Mouse (Mus musculus): ENCODE results near the gene Npl. TPM values are rescaled to one million over a fixed set of nuclear protein-coding genes. Genes with fewer than 3 reads are reported as not detected.

Npl gene
- polyA plus RNA-seq, 1 experiment from 2014 or later = 13.3 TPM

DNA sequence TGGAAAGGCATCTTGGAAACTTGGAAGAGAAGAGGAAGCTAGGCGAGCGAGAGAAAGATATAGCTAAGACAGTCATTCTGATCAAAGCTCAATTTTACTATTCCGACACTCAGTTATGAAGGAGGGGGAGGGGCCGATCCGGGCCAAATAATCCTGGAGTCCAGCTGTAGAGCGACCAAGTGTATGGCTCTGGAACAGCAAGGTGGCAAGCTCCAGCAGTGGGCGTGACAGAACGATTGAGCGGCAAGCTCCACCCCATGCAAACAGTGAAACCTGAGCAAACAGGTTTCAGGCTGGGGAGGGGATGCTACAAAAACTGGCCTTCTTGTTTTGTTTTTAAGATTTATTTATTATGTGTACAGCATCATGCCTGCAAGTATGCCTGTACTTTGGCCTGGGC, 49.8 kb downstream of the Npl start:
- H3K4me2 ChIP-seq (ENCODE audit: low read length) = no peak overlapping the region
- H3K27ac ChIP-seq (ENCODE audit: low read length) = no peak overlapping the region
- H3K4me3 ChIP-seq (ENCODE audit: low read depth, low read length) = no peak overlapping the region
- no peak for ATAC-seq
- no peaks in the 10 kb centered on the region for H3K9me3 ChIP-seq (replicated peaks; ENCODE audit: control insufficient read depth, low read length, poor library complexity, severe bottlenecking)
- no peaks in the 10 kb centered on the region for H3K27me3 ChIP-seq (ENCODE audit: control insufficient read depth, insufficient read depth, low read depth, low read length)
- H3K36me3 ChIP-seq (ENCODE audit: control insufficient read depth, insufficient read depth, low read length) = no peaks in the 10 kb centered on the region
- no peaks in the 10 kb centered on the region for H3K4me1 ChIP-seq (ENCODE audit: control insufficient read depth, insufficient read depth, low read length)
- no peak overlapping the region for H3K9ac ChIP-seq (ENCODE audit: low read depth, low read length)
- 92% methylated on average over 9 of the region's 9 CpGs for whole genome bisulfite sequencing

GRCm38 (mm10) chr1:153496030-153496429, 53.8 kb downstream of the Npl start:
- ATAC-seq = no peak
- WGBS = 87% methylated on average over 3 of the region's 3 CpGs
- H3K27me3 ChIP-seq (ENCODE audit: control insufficient read depth, insufficient read depth, low read depth, low read length) = no peaks in the 10 kb centered on the region
- no peak overlapping the region for H3K9ac ChIP-seq (ENCODE audit: low read depth, low read length)
- no peaks in the 10 kb centered on the region for H3K4me1 ChIP-seq (ENCODE audit: control insufficient read depth, insufficient read depth, low read length)
- no peak overlapping the region for H3K4me2 ChIP-seq (ENCODE audit: low read length)
- H3K9me3 ChIP-seq (replicated peaks; ENCODE audit: control insufficient read depth, low read length, poor library complexity, severe bottlenecking) = no peaks in the 10 kb centered on the region
- no peak overlapping the region for H3K27ac ChIP-seq (ENCODE audit: low read length)
- no peak overlapping the region for H3K4me3 ChIP-seq (ENCODE audit: low read depth, low read length)
- no peaks in the 10 kb centered on the region for H3K36me3 ChIP-seq (ENCODE audit: control insufficient read depth, insufficient read depth, low read length)

DNA sequence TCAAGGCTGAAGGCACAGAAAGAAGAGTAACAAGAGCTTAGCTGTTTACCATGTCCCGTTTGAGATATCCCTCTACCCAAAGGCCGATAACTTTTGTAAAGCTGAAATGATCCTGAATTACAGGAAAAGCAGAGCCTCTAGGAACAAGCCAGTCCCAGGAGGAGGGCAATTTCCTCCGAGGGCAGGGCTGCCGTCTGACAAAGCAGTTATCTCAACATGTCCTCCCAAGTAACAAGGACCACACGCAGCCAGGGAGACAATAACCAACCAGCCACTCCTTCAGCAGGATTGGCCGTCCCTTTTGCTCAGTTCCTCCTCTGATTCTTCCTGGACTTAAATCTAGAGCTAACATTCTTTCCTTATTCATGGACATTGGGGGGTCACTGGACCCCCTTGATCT, 55.9 kb downstream of the Npl start:
- no peak overlapping the region for H3K4me2 ChIP-seq (ENCODE audit: low read length)
- no peaks in the 10 kb centered on the region for H3K4me1 ChIP-seq (ENCODE audit: control insufficient read depth, insufficient read depth, low read length)
- no peaks in the 10 kb centered on the region for H3K36me3 ChIP-seq (ENCODE audit: control insufficient read depth, insufficient read depth, low read length)
- no peaks in the 10 kb centered on the region for H3K9me3 ChIP-seq (replicated peaks; ENCODE audit: control insufficient read depth, low read length, poor library complexity, severe bottlenecking)
- H3K27me3 ChIP-seq (ENCODE audit: control insufficient read depth, insufficient read depth, low read depth, low read length) = no peaks in the 10 kb centered on the region
- 25% methylated on average over 6 of the region's 6 CpGs for WGBS
- no peak overlapping the region for H3K27ac ChIP-seq (ENCODE audit: low read length)
- no peak overlapping the region for H3K4me3 ChIP-seq (ENCODE audit: low read depth, low read length)
- no peak overlapping the region for H3K9ac ChIP-seq (ENCODE audit: low read depth, low read length)
- ATAC-seq = no peak

GRCm38 (mm10) chr1:153493338-153493737, 56.5 kb downstream of the Npl start:
- Histone ChIP-seq H3K36me3 (ENCODE audit: control insufficient read depth, insufficient read depth, low read length) (no peaks in the 10 kb centered on the region), H3K4me3 (ENCODE audit: low read depth, low read length) (no peak overlapping the region), H3K4me1 (ENCODE audit: control insufficient read depth, insufficient read depth, low read length) (no peaks in the 10 kb centered on the region), H3K27me3 (ENCODE audit: control insufficient read depth, insufficient read depth, low read depth, low read length) (no peaks in the 10 kb centered on the region), H3K4me2 (ENCODE audit: low read length) (no peak overlapping the region), H3K9me3 (replicated peaks; ENCODE audit: control insufficient read depth, low read length, poor library complexity, severe bottlenecking) (no peaks in the 10 kb centered on the region), H3K9ac (ENCODE audit: low read depth, low read length) (no peak overlapping the region), H3K27ac (ENCODE audit: low read length) (no peak overlapping the region)
- WGBS = 14% methylated on average over 4 of the region's 4 CpGs
- no peak for ATAC-seq

- no peaks in the 10 kb centered on the region for H3K27me3 ChIP-seq (ENCODE audit: control insufficient read depth, insufficient read depth, low read depth, low read length)
- H3K4me3 ChIP-seq (ENCODE audit: low read depth, low read length) = no peak overlapping the region
- no peak overlapping the region for H3K4me2 ChIP-seq (ENCODE audit: low read length)
- no peak for ATAC-seq
- no peak overlapping the region for H3K27ac ChIP-seq (ENCODE audit: low read length)
- H3K9ac ChIP-seq (ENCODE audit: low read depth, low read length) = no peak overlapping the region
- H3K36me3 ChIP-seq (ENCODE audit: control insufficient read depth, insufficient read depth, low read length) = no peaks in the 10 kb centered on the region
- H3K9me3 ChIP-seq (replicated peaks; ENCODE audit: control insufficient read depth, low read length, poor library complexity, severe bottlenecking) = no peaks in the 10 kb centered on the region
- 96% methylated on average over 1 of the region's 1 CpGs for WGBS
- H3K4me1 ChIP-seq (ENCODE audit: control insufficient read depth, insufficient read depth, low read length) = no peaks in the 10 kb centered on the region
Measured at GRCm38 (mm10) chr1:153491822-153492221, 58.0 kb downstream of the Npl start.

DNA sequence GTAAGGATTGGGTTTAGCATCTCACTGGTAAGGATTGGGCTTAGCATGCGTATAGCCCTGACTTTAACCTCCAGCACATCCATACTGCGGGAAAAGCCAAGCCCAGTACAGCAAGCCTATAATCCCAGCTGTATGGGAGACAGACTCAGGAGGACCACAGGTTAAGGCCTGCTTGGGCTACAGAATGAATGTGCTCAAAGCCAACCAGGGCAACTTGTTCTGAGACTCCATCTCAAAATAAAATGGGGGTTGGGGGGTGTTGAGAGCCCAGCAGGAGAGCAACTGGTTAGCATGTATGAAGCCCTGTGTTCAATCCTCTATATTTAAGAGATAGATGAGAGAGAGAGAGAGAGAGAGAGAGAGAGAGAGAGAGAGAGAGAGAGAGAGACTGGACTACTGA, 58.5 kb downstream of the Npl start:
- no peaks in the 10 kb centered on the region for H3K9me3 ChIP-seq (replicated peaks; ENCODE audit: control insufficient read depth, low read length, poor library complexity, severe bottlenecking)
- no peak overlapping the region for H3K4me2 ChIP-seq (ENCODE audit: low read length)
- H3K4me1 ChIP-seq (ENCODE audit: control insufficient read depth, insufficient read depth, low read length) = peaks cover under 1% of the 10 kb centered on the region; the same call in 1 of the 2 replicates
- H3K27me3 ChIP-seq (ENCODE audit: control insufficient read depth, insufficient read depth, low read depth, low read length) = no peaks in the 10 kb centered on the region
- 83% methylated on average over 2 of the region's 2 CpGs for WGBS
- ATAC-seq = no peak
- no peaks in the 10 kb centered on the region for H3K36me3 ChIP-seq (ENCODE audit: control insufficient read depth, insufficient read depth, low read length)
- H3K9ac ChIP-seq (ENCODE audit: low read depth, low read length) = no peak overlapping the region
- no peak overlapping the region for H3K4me3 ChIP-seq (ENCODE audit: low read depth, low read length)
- H3K27ac ChIP-seq (ENCODE audit: low read length) = no peak overlapping the region

DNA sequence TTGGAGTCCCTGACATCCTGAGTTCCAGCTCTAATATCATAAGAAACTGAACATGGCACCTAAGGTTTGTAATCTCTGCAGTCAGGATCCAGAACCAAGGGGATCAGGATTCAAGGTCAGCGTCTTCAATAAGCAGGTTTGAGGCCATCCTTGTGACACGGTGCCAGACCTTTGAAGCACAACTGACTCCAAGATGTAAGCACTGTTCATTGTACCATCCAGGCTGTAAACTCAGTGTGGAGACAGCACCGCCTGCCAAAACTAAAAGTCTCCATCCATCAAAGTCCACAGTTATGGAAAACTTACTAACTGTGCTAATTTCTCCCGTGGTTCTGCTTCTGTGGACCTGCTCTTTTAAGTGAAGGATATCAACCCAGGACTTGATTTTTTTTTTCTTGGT, 59.9 kb downstream of the Npl start:
- Histone ChIP-seq H3K9me3 (replicated peaks; ENCODE audit: control insufficient read depth, low read length, poor library complexity, severe bottlenecking) (no peaks in the 10 kb centered on the region), H3K27me3 (ENCODE audit: control insufficient read depth, insufficient read depth, low read depth, low read length) (no peaks in the 10 kb centered on the region), H3K4me1 (ENCODE audit: control insufficient read depth, insufficient read depth, low read length) (peaks cover 12% of the 10 kb centered on the region), H3K9ac (ENCODE audit: low read depth, low read length) (no peak overlapping the region), H3K4me3 (ENCODE audit: low read depth, low read length) (no peak overlapping the region), H3K4me2 (ENCODE audit: low read length) (no peak overlapping the region), H3K36me3 (ENCODE audit: control insufficient read depth, insufficient read depth, low read length) (no peaks in the 10 kb centered on the region), H3K27ac (ENCODE audit: low read length) (no peak overlapping the region)
- WGBS = 88% methylated on average over 4 of the region's 4 CpGs
- ATAC-seq = no peak

GRCm38 (mm10) chr1:153489540-153489939, 60.3 kb downstream of the Npl start:
- Histone ChIP-seq H3K9me3 (replicated peaks; ENCODE audit: control insufficient read depth, low read length, poor library complexity, severe bottlenecking) (no peaks in the 10 kb centered on the region), H3K36me3 (ENCODE audit: control insufficient read depth, insufficient read depth, low read length) (no peaks in the 10 kb centered on the region), H3K4me1 (ENCODE audit: control insufficient read depth, insufficient read depth, low read length) (peaks cover 16% of the 10 kb centered on the region), H3K27ac (ENCODE audit: low read length) (no peak overlapping the region), H3K4me3 (ENCODE audit: low read depth, low read length) (no peak overlapping the region), H3K27me3 (ENCODE audit: control insufficient read depth, insufficient read depth, low read depth, low read length) (no peaks in the 10 kb centered on the region), H3K9ac (ENCODE audit: low read depth, low read length) (no peak overlapping the region), H3K4me2 (ENCODE audit: low read length) (no peak overlapping the region)
- WGBS = 33% methylated on average over 2 of the region's 2 CpGs
- no peak for ATAC-seq

- no peak for ATAC-seq
- no peaks in the 10 kb centered on the region for H3K9me3 ChIP-seq (replicated peaks; ENCODE audit: control insufficient read depth, low read length, poor library complexity, severe bottlenecking)
- H3K36me3 ChIP-seq (ENCODE audit: control insufficient read depth, insufficient read depth, low read length) = no peaks in the 10 kb centered on the region
- no peak overlapping the region for H3K4me3 ChIP-seq (ENCODE audit: low read depth, low read length)
- WGBS = 52% methylated on average over 7 of the region's 7 CpGs
- no peak overlapping the region for H3K27ac ChIP-seq (ENCODE audit: low read length)
- peaks cover 20% of the 10 kb centered on the region for H3K4me1 ChIP-seq (ENCODE audit: control insufficient read depth, insufficient read depth, low read length)
- no peak overlapping the region for H3K4me2 ChIP-seq (ENCODE audit: low read length)
- H3K27me3 ChIP-seq (ENCODE audit: control insufficient read depth, insufficient read depth, low read depth, low read length) = no peaks in the 10 kb centered on the region
- no peak overlapping the region for H3K9ac ChIP-seq (ENCODE audit: low read depth, low read length)
Measured at GRCm38 (mm10) chr1:153489132-153489531, 60.7 kb downstream of the Npl start.

DNA sequence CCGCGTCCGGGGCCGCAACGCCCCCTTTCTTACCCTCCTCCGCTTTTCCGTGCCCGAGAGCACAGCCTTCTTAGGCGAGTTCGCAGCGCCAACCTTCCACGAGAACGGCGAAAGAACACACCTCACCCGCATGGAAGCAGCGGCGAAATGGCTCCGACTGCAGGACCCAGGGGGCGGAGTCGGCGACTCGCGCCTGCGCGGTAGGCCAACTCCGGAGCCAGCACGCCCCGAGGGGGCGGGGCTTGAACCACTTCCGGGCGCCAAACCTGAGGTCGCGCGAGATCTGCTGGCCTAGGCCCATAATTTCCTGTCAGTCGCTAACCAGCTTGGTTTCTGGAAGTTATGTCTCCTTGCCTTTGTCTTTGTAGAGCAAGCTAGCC, 62.4 kb downstream of the Npl start, which contains the start of gene Dhx9:
Gene Dhx9, minus strand, starts transcription at position 161 of the 380 bp plus-strand sequence.
- no peaks in the 10 kb centered on the region for H3K27me3 ChIP-seq (ENCODE audit: control insufficient read depth, insufficient read depth, low read depth, low read length)
- peaks cover 23% of the 10 kb centered on the region for H3K4me1 ChIP-seq (ENCODE audit: control insufficient read depth, insufficient read depth, low read length)
- H3K27ac ChIP-seq (ENCODE audit: low read length) = peak within 1 kb of the TSS; percentile 95
- peak within 1 kb of the TSS; percentile 99 for H3K9ac ChIP-seq (ENCODE audit: low read depth, low read length)
- WGBS = under 1% methylated on average over 35 of the region's 35 CpGs
- H3K9me3 ChIP-seq (replicated peaks; ENCODE audit: control insufficient read depth, low read length, poor library complexity, severe bottlenecking) = no peaks in the 10 kb centered on the region
- H3K4me2 ChIP-seq (ENCODE audit: low read length) = peak within 1 kb of the TSS; percentile 70
- peak within 1 kb of the TSS; percentile 99 for H3K4me3 ChIP-seq (ENCODE audit: low read depth, low read length)
- H3K36me3 ChIP-seq (ENCODE audit: control insufficient read depth, insufficient read depth, low read length) = no peaks in the 10 kb centered on the region
- peak; percentile 92 for ATAC-seq
